Mouse (Mus musculus): ENCODE results near the gene 4931440F15Rik. TPM values are rescaled to one million over a fixed set of nuclear protein-coding genes. Genes with fewer than 3 reads are reported as not detected.

Gene 4931440F15Rik
- total RNA-seq, 4 experiments from 2014 or later = 2.4 to 3.6 (median 2.8) TPM

DNA sequence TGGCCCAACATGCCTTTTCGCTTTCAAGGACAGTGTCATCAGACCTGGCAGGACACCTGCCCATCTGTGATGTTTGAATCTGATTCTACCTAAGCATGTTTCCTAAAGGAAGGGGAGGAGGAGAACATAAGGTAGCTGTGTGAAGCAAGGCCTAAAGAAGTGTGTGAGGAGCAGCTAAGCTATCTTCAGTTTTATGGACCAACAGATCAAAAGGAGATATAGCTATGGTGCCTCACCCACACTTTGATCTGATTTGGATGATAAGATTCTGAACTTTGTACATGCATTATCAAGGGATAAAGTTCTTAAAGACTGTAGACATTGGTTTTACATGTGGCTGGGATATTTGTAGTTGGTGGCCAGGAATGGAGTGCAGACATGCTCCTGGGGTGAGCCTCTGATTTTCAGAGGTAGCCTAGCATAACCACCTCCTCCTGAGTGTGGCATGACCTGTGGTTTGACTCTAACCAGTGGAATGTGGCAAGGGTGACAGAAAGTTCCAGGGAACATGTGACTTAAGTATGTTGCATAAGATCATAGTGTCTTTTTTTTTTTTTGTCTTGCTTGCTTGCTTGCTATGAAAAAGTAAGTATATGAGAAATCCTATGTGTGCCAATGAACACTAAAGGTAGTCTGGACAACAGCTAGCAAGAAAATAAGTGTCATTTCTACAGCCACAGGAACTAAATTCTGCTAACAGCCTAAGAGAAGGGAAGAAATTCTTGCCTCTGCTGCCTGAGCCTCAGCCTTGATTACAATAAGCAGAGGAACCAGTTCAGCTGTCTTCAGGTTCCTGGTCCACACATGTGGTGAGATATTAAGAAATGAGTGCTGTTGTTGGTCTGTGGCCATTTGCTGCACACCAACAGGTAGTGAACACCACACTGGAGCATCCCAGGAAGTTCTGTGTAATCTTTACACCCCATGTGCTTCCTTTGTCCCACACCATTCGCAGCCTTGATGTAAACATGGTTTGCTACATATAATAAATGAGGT, 23.7 kb downstream of the 4931440F15Rik start:
- no peak for DNase-seq (ENCODE audit: low spot score in 2 of 2)

DNA sequence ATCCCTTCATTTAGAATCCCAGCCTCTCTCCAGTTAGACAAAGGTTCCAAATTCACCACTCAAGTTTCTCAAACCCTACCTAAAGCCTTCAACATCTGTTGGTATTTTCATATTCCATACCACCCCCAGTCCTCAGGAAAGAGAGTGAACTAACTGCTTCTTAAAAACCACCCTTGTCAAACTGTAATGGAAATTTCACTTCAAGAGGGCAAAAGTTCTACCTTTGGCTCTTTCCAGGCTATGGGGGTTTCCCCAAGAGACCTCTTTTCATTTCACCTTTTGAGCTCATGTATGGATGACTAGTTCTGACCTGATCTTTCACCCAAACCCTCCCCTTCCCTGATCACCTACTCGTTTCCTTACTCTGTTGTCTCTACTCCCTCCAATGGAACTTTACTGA, 25.6 kb downstream of the 4931440F15Rik start:
- DNase-seq (ENCODE audit: low spot score in 2 of 2) = no peak

DNA sequence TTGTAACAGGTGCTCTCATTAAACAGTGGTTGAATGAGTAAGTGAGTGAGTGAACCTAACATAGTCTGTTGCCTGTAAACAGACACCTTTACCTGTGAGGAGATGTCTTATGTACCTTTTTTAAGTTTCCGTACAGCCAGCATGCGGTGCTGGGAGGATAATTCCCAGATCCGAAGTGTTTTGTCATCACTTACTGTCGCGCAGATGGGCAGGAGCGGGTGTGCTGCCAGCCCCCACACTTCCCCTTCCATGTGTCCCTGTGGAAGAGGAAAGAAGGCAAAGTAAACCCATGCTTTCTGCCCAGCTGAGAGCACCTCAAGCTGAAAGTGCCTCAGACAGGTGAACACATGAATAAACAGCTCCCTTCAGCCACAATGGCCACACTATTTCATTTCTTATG, 30.4 kb downstream of the 4931440F15Rik start:
- peak in 1 of 2 experiments; percentile 69 for DNase-seq (ENCODE audit: low spot score in 2 of 2)

DNA sequence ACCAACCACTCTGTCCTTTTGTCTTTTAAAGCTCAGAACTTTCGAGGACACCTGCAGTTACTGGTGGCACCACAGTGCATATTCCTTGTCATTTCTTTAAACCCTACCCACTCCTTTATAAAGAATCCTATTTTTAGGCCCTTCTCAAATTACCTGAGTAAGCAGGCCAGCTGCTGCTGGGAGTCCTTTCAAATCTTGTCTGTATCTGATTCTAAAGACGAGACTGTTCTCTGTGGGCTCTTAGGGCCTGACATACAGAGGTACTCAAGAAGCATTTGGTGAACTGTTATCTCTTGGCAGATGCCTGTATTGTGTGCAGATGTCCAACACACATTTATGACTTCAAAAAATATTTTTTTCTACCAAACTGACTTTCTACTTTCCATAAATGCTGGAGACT, 31.0 kb downstream of the 4931440F15Rik start:
- DNase-seq (ENCODE audit: low spot score in 2 of 2) = no peak

DNA sequence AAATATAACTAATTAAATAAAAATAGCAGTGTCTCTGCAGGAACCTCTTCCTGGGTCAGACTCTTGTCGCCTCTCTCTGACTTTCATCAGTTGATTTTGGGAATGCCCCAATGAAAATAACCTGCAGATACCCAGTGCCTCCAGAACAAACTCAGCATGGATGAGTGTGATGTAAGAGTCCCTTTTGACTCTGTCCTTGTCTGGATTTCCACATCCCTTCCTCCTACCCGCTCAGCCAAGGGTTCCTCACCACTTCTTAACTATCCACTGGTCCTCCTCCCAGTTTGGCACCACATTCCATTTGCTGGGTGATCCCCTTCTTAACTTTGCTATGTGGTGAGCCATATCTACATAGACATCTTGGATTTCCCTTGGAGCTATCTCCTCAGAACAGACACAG, 34.7 kb downstream of the 4931440F15Rik start:
- no peak for DNase-seq (ENCODE audit: low spot score in 2 of 2)

DNA sequence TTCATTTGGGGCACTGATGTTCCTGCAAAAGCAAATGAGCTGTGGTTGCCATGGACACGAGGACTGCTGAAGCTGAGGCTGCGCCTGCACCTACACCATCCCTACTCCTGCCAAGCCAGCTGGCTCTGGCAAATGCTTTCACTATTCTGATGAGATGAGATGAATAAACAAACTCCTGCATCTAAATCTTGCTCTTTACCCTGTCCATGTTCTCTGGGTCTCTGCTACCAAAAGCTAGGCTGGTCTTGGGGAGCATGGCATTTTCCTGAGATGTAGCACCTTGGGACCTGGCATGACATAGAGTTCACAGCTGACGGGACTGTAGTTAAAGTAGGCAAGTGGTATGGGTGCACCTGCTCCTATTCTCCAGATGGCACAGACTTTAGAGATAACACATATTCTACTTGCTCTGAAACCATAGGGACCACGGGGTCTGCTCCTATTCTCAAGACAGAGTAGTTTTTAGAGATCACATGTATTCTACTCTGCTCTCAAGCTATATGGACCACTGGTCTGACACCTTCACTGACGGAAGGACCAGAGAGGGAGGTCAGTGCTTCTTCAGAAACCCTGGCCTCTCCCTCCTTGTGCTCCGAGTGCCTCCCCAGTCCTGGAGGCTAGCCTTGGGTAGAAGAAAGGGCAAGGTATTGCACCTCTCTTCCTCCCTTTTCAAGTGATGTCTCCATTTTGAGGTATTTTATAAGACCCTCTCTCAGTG, 36.4 kb downstream of the 4931440F15Rik start:
- peak; percentile 56 to 94 for DNase-seq (ENCODE audit: low spot score in 2 of 2)

DNA sequence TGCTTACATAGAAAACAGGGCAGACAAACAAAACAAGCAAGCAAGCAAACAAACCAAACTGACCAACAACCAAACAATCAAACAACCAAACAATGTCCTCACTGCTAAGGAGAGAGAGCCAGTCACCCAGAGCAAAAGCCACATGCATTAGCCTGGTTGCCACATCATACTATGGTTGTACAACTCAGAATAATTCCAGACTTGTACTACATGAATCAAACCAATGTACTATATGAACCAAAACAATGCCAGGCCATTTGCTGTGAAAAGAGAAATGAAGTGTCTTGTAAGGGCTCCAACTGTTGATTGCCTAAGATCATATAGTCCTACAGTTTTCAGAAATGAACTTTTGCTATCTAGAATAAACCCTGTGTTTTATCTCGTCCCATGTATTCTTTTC, 37.0 kb downstream of the 4931440F15Rik start:
- DNase-seq (ENCODE audit: low spot score in 2 of 2) = no peak

DNA sequence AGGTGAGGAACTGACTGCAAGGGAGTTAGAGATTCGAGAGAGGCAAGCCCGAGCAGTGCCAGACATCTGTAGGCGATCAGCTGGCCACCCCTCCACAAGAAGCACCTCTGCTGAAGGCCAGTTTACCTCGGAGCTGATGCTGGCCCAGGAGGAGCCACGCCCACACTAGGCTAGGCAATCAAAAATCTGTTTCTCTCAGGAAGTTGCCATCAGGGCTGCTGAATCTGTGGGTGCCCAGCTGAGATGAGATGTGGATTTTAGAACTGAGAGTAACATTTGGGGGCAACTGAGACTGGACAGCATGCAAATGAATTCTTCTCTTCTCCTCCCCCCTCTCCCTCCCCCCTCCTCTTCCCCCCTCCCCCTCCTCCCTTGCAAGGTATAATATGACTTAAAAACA, 38.0 kb downstream of the 4931440F15Rik start:
- peak in 1 of 2 experiments; percentile 56 for DNase-seq (ENCODE audit: low spot score in 2 of 2)

DNA sequence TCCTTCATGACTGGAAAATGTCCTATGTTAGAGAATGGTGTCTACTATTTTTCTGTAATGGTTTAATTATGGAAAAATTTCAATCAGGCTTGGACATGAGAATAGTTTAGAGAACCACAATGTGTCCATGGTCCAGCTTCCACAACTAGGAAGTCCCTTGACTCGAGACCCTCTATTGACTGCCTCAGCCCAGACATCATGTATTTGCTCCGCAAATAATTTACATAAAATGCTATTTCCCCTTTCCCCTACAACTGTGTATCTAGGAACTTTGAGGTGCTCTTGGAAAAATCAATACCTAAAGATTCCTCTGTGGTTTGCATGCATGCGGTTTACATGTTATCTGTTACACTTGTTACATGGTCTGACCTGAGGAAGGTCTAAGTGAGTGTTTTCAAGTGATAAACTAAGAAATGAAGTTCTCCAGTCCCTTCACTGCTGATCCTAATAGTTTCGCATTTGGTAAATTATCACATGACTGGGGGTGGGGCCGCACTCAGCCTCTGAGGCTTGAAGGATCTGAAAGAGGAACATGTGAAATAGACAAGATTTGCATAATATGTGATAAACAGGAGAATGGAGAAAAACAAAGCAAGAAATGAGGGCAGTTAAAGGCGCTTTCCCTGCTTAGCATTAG, 38.8 kb downstream of the 4931440F15Rik start:
- no peak for DNase-seq (ENCODE audit: low spot score in 2 of 2)

DNA sequence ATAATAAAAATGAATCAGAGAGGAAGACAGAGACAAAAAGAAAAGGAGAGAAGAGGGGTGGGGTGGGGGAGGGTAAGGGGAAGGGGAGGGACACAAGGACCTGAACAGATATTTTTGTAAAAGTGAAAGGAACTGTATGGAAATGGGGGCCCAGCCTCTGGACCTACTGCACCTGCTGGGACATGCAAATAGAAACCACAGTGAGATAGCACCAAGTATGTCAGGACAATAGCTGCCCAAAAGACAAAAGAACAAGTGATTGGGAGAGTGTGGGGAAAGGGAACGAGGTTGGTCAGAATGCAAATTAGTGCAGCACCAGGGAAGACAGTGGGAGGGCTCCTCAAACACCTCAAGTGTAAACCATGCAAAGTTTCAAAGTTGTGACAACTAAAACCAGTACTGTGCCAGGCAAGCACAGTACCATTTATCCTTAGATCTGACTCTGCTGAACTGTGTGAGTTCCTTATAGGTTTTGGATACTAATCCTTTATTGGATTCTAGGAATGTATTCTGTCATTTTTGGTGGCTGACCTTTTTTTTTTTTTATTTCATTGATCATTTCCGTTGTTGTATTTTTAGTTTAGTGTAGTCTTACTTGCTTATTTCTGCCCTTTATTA, 46.0 kb downstream of the 4931440F15Rik start:
- DNase-seq (ENCODE audit: low spot score in 2 of 2) = no peak

DNA sequence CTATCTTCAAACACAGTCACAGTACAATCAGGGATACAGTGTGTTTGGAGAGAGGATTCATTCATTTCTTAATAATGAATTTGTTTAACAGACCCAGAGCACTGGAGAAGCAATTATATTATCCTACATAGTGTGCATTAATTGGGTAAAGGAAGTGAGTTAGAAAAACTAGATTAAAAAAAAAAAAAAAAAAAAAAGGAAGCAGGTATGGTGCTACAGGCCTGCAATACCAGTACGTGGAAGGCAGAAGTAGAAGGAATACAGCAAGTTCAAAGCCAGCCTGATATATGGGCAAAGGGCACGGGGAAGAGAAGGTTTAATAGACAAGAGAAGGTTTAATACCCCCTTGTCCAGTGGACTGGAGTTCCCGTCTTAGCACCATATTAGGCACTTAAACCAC, 46.5 kb downstream of the 4931440F15Rik start:
- DNase-seq (ENCODE audit: low spot score in 2 of 2) = no peak

DNA sequence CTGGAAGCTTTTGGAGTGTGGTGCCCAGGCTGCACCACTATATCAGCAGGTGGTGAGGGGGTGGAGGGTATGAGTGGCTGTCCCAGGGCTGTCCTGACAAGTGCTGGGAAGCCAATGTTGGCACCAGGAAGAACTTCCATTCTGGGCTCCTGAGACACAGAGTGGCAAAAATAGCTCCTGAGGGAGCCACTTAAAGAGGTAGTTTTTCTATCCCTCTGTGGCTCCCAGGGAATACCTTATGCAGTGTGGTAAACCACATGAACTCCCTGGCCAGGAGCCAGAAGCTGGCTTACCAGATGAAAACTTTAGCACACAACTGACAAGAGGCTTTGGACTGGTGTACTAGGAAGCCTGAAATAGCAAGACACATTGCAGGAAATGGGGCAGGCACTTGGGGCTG, 47.5 kb downstream of the 4931440F15Rik start:
- peak in 1 of 2 experiments; percentile 85 for DNase-seq (ENCODE audit: low spot score in 2 of 2)

DNA sequence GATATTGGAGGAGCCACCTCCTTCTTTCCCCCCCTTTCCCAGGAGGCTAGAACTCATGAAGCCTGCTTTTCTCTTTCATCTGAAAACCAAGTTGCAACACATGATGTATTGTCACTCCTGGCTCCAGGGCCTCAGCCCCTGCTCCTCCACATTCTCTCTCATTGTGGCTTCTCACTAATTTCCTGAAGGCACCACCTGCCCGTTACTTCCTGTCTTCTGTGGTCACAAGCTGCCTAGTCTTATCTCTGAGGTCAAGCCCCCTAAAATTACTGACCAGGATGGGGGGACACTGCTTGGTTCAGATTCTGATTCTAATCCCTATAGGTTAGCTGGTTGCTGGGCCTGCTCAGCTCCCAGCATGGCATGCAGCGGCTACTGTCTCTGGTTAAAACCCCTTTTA, 50.7 kb downstream of the 4931440F15Rik start:
- DNase-seq (ENCODE audit: low spot score in 2 of 2) = no peak

DNA sequence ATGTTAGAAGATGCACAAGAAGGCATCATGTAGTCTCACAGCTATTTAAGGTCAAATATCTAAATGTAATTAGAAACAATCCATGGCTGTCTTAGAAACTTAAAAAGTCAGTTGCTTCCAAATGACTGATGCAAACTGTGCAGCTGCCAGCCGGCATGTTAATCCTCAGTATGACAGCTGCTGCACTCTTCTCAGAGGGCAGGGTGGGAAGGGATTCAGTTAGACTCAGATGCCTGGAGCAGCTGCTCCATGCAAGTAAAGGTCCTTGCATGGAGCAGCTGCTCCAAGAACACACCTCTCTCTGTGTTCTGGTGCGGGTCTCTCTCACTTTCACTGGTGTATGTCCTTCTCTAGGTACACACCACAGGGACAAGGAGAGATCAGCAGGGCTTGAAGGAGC, 51.2 kb downstream of the 4931440F15Rik start:
- no peak for DNase-seq (ENCODE audit: low spot score in 2 of 2)

Other genes with a start within 250 kb of the 4931440F15Rik start
- 100 to 1,000 TPM; 641 to 748 (median 678) TPM for gene Rtn4, start 132.7 kb downstream of the 4931440F15Rik start, total RNA-seq (2022)
- gene Eml6, start 200.4 kb upstream of the 4931440F15Rik start, total RNA-seq (2022) = 10 to 100 TPM; 18.4 to 20.9 (median 19.5) TPM

Measured in left cerebral cortex, adult 8-10 months (tissue).